Mouse (Mus musculus) megakaryocyte, embryonic 14.5 days (primary cell): ENCODE results near the gene Dgke. TPM values are rescaled to one million over a fixed set of nuclear protein-coding genes. Genes with fewer than 3 reads are reported as not detected.

ENCODE experiments used
- H3K27me3 ChIP-seq: replicated peaks from 2 replicates; pipeline ENCODE3; 2012; ENCODE audit warnings: inconsistent platforms
- H3K36me3 ChIP-seq: replicated peaks from 2 replicates; pipeline ENCODE3; 2012; ENCODE audit warnings: low read length, inconsistent platforms, mixed read lengths
- H3K4me1 ChIP-seq: 2 replicates; pipeline ENCODE4 v1.6.1; 2012; ENCODE audit warnings: inconsistent platforms
- H3K4me3 ChIP-seq: replicated peaks from 2 replicates; pipeline ENCODE3; 2012; ENCODE audit warnings: moderate library complexity, mild to moderate bottlenecking, inconsistent platforms
- H3K9me3 ChIP-seq: 2 replicates; pipeline ENCODE4 v1.6.1; 2012; ENCODE audit warnings: inconsistent platforms
- FLI1 ChIP-seq: IDR thresholded peaks from 2 replicates; pipeline ENCODE4 v1.6.1; 2012; ENCODE audit warnings: low read length, inconsistent platforms, mixed read lengths
- GATA1 ChIP-seq: IDR thresholded peaks from 3 replicates; pipeline ENCODE4 v1.6.1; 2012; ENCODE audit warnings: mixed read lengths, low read length, inconsistent platforms, borderline replicate concordance
- polyA plus RNA-seq: library from polyadenylated mRNA; stranded (reverse); fragments of >175 nt; gene quantifications from 2 replicates; pipeline ENCODE4 v1.2.3, GENCODE M21; 2012; ENCODE audit warnings: low replicate concordance; ENCODE audit not compliant: insufficient read depth

Dgke gene
- polyA plus RNA-seq, 1 experiment = 0.70 TPM

GRCm38 (mm10) chr11:89023477-89023876 lies 43.2 kb downstream of the Dgke start:
- Histone ChIP-seq H3K9me3 (no peaks in the 10 kb centered on the region), H3K27me3 (no peaks in the 10 kb centered on the region), H3K4me1 (peaks cover 84% of the 10 kb centered on the region), H3K4me3 (no peak overlapping the region), H3K36me3 (peaks cover 43% of the 10 kb centered on the region)
- no peak for TF ChIP-seq FLI1
- no peak for TF ChIP-seq GATA1

- no peaks in the 10 kb centered on the region for H3K9me3 ChIP-seq
- H3K4me1 ChIP-seq = peaks cover 85% of the 10 kb centered on the region
- TF ChIP-seq FLI1 = no peak
- no peak for TF ChIP-seq GATA1
- H3K27me3 ChIP-seq = no peaks in the 10 kb centered on the region
- H3K4me3 ChIP-seq = no peak overlapping the region
- H3K36me3 ChIP-seq = peaks cover 55% of the 10 kb centered on the region
Measured at GRCm38 (mm10) chr11:89022120-89022731, 44.4 kb downstream of the Dgke start.

GRCm38 (mm10) chr11:89021687-89022086 lies 45.0 kb downstream of the Dgke start:
- Histone ChIP-seq H3K9me3 (no peaks in the 10 kb centered on the region), H3K4me3 (no peak overlapping the region), H3K36me3 (peaks cover 61% of the 10 kb centered on the region), H3K27me3 (no peaks in the 10 kb centered on the region), H3K4me1 (peaks cover 89% of the 10 kb centered on the region)
- TF ChIP-seq GATA1 (no peak), FLI1 (no peak)

- Histone ChIP-seq H3K4me1 (peaks cover 87% of the 10 kb centered on the region), H3K36me3 (peaks cover 70% of the 10 kb centered on the region), H3K9me3 (no peaks in the 10 kb centered on the region), H3K27me3 (no peaks in the 10 kb centered on the region), H3K4me3 (no peak overlapping the region)
- TF ChIP-seq GATA1 (no peak), FLI1 (no peak)
Measured at GRCm38 (mm10) chr11:89020681-89021305, 45.9 kb downstream of the Dgke start.

DNA sequence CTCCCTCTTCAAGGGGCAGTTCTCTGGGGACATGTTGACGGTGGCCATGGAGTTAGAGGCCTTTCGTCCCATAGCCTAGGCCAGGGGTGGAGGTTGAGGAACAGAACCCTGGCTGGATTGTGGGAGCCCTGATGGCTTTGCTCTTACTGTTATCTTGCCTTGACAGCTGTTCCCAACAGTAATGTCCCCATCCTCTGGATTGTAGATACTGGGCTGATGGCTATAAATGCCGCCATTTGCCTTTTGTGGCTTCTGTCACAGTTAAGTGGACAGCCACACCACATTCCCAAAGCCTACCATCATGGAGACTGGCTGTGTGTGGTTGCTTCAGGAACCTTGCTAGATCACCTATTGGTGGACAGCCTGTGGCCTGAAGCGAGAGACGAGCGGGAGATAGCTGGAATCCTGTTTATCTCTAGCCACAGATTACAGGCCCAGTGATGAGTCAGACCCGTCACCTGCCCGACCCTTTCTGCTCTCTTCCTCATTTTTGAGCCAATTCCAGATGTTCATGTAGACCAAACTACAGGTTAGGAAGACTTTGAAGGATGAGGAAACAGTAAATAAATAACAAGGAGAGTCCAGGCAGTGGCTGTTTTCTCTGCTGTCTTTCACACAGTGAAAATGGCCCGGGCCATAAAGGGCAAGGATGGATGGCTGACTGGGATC lies 49.0 kb downstream of the Dgke start:
- Histone ChIP-seq H3K36me3 (peaks cover 97% of the 10 kb centered on the region), H3K4me3 (no peak overlapping the region), H3K4me1 (peaks cover 63% of the 10 kb centered on the region), H3K9me3 (no peaks in the 10 kb centered on the region), H3K27me3 (no peaks in the 10 kb centered on the region)
- no peak for TF ChIP-seq GATA1
- TF ChIP-seq FLI1 = no peak

DNA sequence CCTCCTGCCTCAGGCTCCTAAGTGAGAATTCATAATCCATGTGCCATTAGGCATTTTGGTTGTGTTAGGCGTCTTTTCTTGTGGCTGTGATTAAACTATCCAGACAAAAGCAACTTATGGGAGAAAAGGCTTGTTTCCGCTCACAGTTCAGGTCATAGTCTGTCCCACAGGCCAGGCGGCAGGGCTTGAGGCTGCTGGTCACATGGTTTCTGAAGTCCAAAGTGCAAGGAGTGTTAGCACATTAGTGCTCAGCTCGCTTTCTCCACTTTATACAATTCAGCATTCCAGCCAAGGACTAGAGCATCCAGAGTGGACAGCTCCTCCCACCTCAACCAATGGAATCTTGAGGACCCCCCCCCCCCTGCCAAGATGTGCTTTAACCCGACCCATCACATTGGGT lies 54.4 kb downstream of the Dgke start:
- Histone ChIP-seq H3K9me3 (no peaks in the 10 kb centered on the region), H3K4me1 (peaks cover 17% of the 10 kb centered on the region), H3K27me3 (no peaks in the 10 kb centered on the region), H3K36me3 (peaks cover 99% of the 10 kb centered on the region), H3K4me3 (no peak overlapping the region)
- TF ChIP-seq GATA1 (no peak), FLI1 (no peak)

DNA sequence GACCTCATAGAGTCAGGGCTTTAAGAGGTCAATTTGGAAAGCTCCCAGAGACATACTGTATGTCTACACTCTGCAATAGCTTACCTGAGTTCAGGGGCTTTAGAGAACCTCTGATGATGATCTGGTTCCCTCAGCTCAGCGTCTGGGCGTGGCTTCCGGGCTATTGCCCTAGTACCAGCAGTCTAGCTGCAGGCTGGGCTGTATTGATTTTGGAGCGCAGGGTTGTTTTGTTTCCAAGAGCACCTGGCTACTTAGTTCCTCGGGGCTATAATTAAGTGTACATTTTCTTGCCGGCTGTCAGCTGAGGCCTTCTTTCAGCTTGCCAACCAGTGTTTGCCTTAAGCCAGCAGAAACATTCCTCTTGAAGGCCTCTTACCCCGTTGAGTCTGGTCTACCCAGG lies 57.2 kb downstream of the Dgke start:
- TF ChIP-seq FLI1 = no peak
- TF ChIP-seq GATA1 = no peak
- H3K36me3 ChIP-seq = peaks cover 97% of the 10 kb centered on the region
- H3K27me3 ChIP-seq = no peaks in the 10 kb centered on the region
- peaks cover 13% of the 10 kb centered on the region for H3K4me1 ChIP-seq
- no peaks in the 10 kb centered on the region for H3K9me3 ChIP-seq
- no peak overlapping the region for H3K4me3 ChIP-seq

DNA sequence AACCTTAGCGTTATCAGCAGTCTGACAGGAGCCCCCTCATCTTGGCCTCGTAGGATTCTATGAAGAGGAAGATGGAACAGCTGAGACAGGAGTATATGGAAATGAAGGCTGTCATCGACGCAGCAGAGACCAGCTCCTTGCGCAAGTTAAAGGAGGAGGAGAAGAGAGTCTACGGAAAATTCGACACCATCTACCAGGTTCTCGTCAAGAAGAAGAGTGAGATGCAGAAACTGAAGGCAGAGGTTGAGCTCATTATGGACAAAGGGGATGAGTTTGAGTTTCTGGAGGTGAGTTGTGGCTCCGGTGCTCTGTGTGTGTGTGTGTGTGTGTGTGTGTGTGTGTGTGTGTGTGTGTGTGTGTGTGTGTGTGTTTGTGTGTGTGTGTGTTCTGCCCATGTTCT lies 57.6 kb downstream of the Dgke start:
- H3K27me3 ChIP-seq = no peaks in the 10 kb centered on the region
- H3K9me3 ChIP-seq = no peaks in the 10 kb centered on the region
- H3K36me3 ChIP-seq = peaks cover 96% of the 10 kb centered on the region
- no peak overlapping the region for H3K4me3 ChIP-seq
- H3K4me1 ChIP-seq = peaks cover 16% of the 10 kb centered on the region
- TF ChIP-seq GATA1 (no peak), FLI1 (no peak)

DNA sequence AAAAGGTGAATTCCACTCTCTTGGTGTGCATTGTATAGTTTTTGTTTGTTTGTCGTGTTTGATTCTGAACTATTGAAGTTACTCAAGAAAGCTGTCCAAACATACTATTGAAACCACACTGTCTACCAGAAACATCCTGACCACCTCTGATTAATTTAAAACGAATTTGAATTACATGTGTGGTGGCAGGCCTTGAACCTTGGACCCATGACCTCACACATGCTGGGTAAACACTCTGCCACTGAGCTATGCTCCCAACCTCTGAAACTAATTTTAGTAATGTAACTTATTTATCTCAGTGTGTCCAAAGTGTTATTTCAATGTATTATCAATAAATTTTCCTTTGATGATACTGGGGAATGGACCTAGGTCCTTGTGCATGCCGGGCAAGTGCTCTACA lies 59.1 kb downstream of the Dgke start:
- TF ChIP-seq GATA1 (no peak), FLI1 (no peak)
- peaks cover 31% of the 10 kb centered on the region for H3K4me1 ChIP-seq
- H3K36me3 ChIP-seq = peaks cover 96% of the 10 kb centered on the region
- H3K9me3 ChIP-seq = no peaks in the 10 kb centered on the region
- no peak overlapping the region for H3K4me3 ChIP-seq
- H3K27me3 ChIP-seq = no peaks in the 10 kb centered on the region

GRCm38 (mm10) chr11:89006404-89006803 lies 60.2 kb downstream of the Dgke start:
- H3K4me1 ChIP-seq = peaks cover 43% of the 10 kb centered on the region
- peaks cover 92% of the 10 kb centered on the region for H3K36me3 ChIP-seq
- TF ChIP-seq FLI1 (no peak), GATA1 (no peak)
- H3K27me3 ChIP-seq = no peaks in the 10 kb centered on the region
- H3K4me3 ChIP-seq = no peak overlapping the region
- no peaks in the 10 kb centered on the region for H3K9me3 ChIP-seq
